Mouse (Mus musculus) C2C12 (cell line): ENCODE results near the gene Ap1g1.

Source experiments
- CEBPB ChIP-seq: IDR thresholded peaks from one replicate; pipeline ENCODE4 v1.6.1; 2011; ENCODE audit warnings: low read depth, mild to moderate bottlenecking, control low read depth, moderate library complexity
- CTCF ChIP-seq: IDR thresholded peaks from one replicate; pipeline ENCODE4 v1.5.1; 2011; ENCODE audit not compliant: control insufficient read depth, insufficient read depth, insufficient read length
- MAX ChIP-seq: IDR thresholded peaks from one replicate; pipeline ENCODE4 v1.6.1; 2011; ENCODE audit warnings: mild to moderate bottlenecking, control low read depth
- MYOD1 ChIP-seq: IDR thresholded peaks from one replicate; pipeline ENCODE4 v1.6.1; 2011; ENCODE audit warnings: low read depth; ENCODE audit not compliant: control insufficient read depth, insufficient read length
- MYOG ChIP-seq: IDR thresholded peaks from one replicate; pipeline ENCODE4 v1.6.1; 2011; ENCODE audit not compliant: control insufficient read depth, insufficient read length; ENCODE audit errors: extremely low read depth
- USF1 ChIP-seq: IDR thresholded peaks from one replicate; pipeline ENCODE4 v1.6.1; 2011; ENCODE audit warnings: low read depth, mild to moderate bottlenecking, control low read depth, moderate library complexity

- TF ChIP-seq CTCF (no peak), USF1 (no peak), MYOG (no peak), MAX (no peak), CEBPB (no peak), MYOD1 (no peak)
These were observed 69.5 kb downstream of the Ap1g1 start for GRCm38 (mm10) chr8:109847866-109848265.
